Mouse (Mus musculus): Measurements from ENCODE around the gene Olfr578. TPM values are rescaled to one million over a fixed set of nuclear protein-coding genes. Genes with fewer than 3 reads are reported as not detected.

Gene Olfr578
- polyA plus RNA-seq (2014; fragmentation: Nextera tagmentation; extraction: Ambion mirVana), result not detected in 2 replicates

DNA sequence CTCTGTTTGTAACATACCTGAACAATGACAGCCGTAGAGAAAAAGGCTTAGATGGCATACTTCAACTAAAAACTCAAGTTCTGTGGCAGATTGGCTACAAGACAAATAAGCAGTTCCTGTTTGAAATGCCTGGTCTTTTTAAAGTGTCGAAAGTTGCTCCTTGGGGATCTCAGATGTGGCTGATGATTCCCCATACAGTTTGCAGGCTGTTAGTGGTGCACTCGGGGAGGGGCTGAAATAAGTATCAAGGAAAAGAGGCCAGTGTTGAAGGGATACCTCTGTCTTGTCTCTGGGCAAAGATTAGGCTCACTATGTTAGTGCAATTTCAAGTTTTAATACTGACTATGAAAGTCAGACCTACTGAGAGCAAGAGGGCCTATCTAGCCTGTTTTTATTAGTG, at the start of gene Olfr578:
Olfr578 (minus strand) TSS at position 101 of the 400 bp plus-strand sequence.
- ATAC-seq (replicated peaks; ENCODE audit: insufficient number of reproducible peaks, low FRiP score, low TSS enrichment), result no peak
- no peak within 1 kb of the TSS for H3K4me2 ChIP-seq
- no peak within 1 kb of the TSS for H3K9ac ChIP-seq (ENCODE audit: low read depth, low read length)
- H3K27ac ChIP-seq (ENCODE audit: low read depth, low read length), result no peak within 1 kb of the TSS
- no peak within 1 kb of the TSS for H3K4me3 ChIP-seq (ENCODE audit: low read depth, low read length)
- no peaks in the 10 kb centered on the region for H3K36me3 ChIP-seq (ENCODE audit: control insufficient read depth, insufficient read depth, low read length)
- 46% methylated on average over 3 of the region's 3 CpGs for WGBS (ENCODE audit: insufficient replicate concordance)
- H3K27me3 ChIP-seq (ENCODE audit: control insufficient read depth, insufficient read depth, low read length), result no peaks in the 10 kb centered on the region
- no peaks in the 10 kb centered on the region for H3K4me1 ChIP-seq (ENCODE audit: control insufficient read depth, insufficient read depth, low read length)
- H3K9me3 ChIP-seq (replicated peaks; ENCODE audit: control insufficient read depth, low read length), result no peaks in the 10 kb centered on the region

DNA sequence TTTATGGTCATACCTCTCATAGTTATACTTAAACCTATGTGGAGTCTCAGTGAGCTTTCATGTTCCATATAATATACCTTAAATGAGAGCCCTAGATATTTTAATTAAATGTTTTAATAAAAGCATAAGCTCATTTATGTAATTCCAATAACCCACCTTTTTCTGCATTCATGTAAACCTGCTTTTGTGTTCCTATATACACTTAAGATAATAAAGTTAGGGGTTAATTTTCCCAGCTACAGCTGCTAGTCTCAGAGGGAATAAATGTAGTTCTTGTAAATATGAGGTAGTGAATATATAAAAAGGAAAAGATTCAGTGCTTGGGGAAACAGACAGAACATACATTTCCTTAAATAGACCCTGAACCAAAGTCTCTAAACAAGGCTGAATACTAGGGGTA, 48.6 kb upstream of the Olfr578 start, which contains the start of gene Olfr582:
Olfr582 (plus strand) TSS at position 301 of the 400 bp plus-strand sequence.
- no peak within 1 kb of the TSS for H3K4me2 ChIP-seq
- no peak within 1 kb of the TSS for H3K9ac ChIP-seq (ENCODE audit: low read depth, low read length)
- no peak for ATAC-seq (replicated peaks; ENCODE audit: insufficient number of reproducible peaks, low FRiP score, low TSS enrichment)
- no peak within 1 kb of the TSS for H3K27ac ChIP-seq (ENCODE audit: low read depth, low read length)
- H3K4me3 ChIP-seq (ENCODE audit: low read depth, low read length), result no peak within 1 kb of the TSS
- H3K36me3 ChIP-seq (ENCODE audit: control insufficient read depth, insufficient read depth, low read length), result no peaks in the 10 kb centered on the region
- H3K4me1 ChIP-seq (ENCODE audit: control insufficient read depth, insufficient read depth, low read length), result no peaks in the 10 kb centered on the region
- no peaks in the 10 kb centered on the region for H3K9me3 ChIP-seq (replicated peaks; ENCODE audit: control insufficient read depth, low read length)
- no peaks in the 10 kb centered on the region for H3K27me3 ChIP-seq (ENCODE audit: control insufficient read depth, insufficient read depth, low read length)

GRCm38 (mm10) chr7:102975843-102976242, 13.3 kb downstream of the Olfr578 start, which contains the start of gene Olfr577:
Gene Olfr577, minus strand, starts transcription at chr7:102975943.
- ATAC-seq (replicated peaks; ENCODE audit: insufficient number of reproducible peaks, low FRiP score, low TSS enrichment), result no peak
- Histone ChIP-seq H3K27me3 (ENCODE audit: control insufficient read depth, insufficient read depth, low read length) (no peaks in the 10 kb centered on the region), H3K9ac (ENCODE audit: low read depth, low read length) (no peak within 1 kb of the TSS), H3K4me3 (ENCODE audit: low read depth, low read length) (no peak within 1 kb of the TSS), H3K4me1 (ENCODE audit: control insufficient read depth, insufficient read depth, low read length) (no peaks in the 10 kb centered on the region), H3K36me3 (ENCODE audit: control insufficient read depth, insufficient read depth, low read length) (no peaks in the 10 kb centered on the region), H3K4me2 (no peak within 1 kb of the TSS), H3K9me3 (replicated peaks; ENCODE audit: control insufficient read depth, low read length) (no peaks in the 10 kb centered on the region), H3K27ac (ENCODE audit: low read depth, low read length) (no peak within 1 kb of the TSS)
- WGBS (ENCODE audit: insufficient replicate concordance), result 74% methylated on average over 2 of the region's 2 CpGs

- no peaks in the 10 kb centered on the region for H3K27me3 ChIP-seq (ENCODE audit: control insufficient read depth, insufficient read depth, low read length)
- no peaks in the 10 kb centered on the region for H3K36me3 ChIP-seq (ENCODE audit: control insufficient read depth, insufficient read depth, low read length)
- H3K27ac ChIP-seq (ENCODE audit: low read depth, low read length), result no peak overlapping the region
- ATAC-seq (replicated peaks; ENCODE audit: insufficient number of reproducible peaks, low FRiP score, low TSS enrichment), result no peak
- H3K4me2 ChIP-seq, result no peak overlapping the region
- WGBS (ENCODE audit: insufficient replicate concordance), result 64% methylated on average over 1 of the region's 1 CpGs
- no peaks in the 10 kb centered on the region for H3K4me1 ChIP-seq (ENCODE audit: control insufficient read depth, insufficient read depth, low read length)
- no peak overlapping the region for H3K9ac ChIP-seq (ENCODE audit: low read depth, low read length)
- H3K9me3 ChIP-seq (replicated peaks; ENCODE audit: control insufficient read depth, low read length), result no peaks in the 10 kb centered on the region
- H3K4me3 ChIP-seq (ENCODE audit: low read depth, low read length), result no peak overlapping the region
Measured at GRCm38 (mm10) chr7:102974399-102974798, 14.7 kb downstream of the Olfr578 start.

- Histone ChIP-seq H3K4me1 (ENCODE audit: control insufficient read depth, insufficient read depth, low read length) (no peaks in the 10 kb centered on the region), H3K9ac (ENCODE audit: low read depth, low read length) (no peak within 1 kb of the TSS), H3K36me3 (ENCODE audit: control insufficient read depth, insufficient read depth, low read length) (no peaks in the 10 kb centered on the region), H3K27me3 (ENCODE audit: control insufficient read depth, insufficient read depth, low read length) (no peaks in the 10 kb centered on the region), H3K27ac (ENCODE audit: low read depth, low read length) (no peak within 1 kb of the TSS), H3K4me3 (ENCODE audit: low read depth, low read length) (no peak within 1 kb of the TSS), H3K9me3 (replicated peaks; ENCODE audit: control insufficient read depth, low read length) (no peaks in the 10 kb centered on the region), H3K4me2 (no peak within 1 kb of the TSS)
- no peak for ATAC-seq (replicated peaks; ENCODE audit: insufficient number of reproducible peaks, low FRiP score, low TSS enrichment)
- 13% methylated on average over 2 of the region's 2 CpGs for WGBS (ENCODE audit: insufficient replicate concordance)
Measured at GRCm38 (mm10) chr7:102962360-102962759, 26.8 kb downstream of the Olfr578 start, which contains the start of gene Olfr576. Gene Olfr576, plus strand, starts transcription at chr7:102962660.

GRCm38 (mm10) chr7:102958593-102958992, 30.5 kb downstream of the Olfr578 start, which contains the start of gene Olfr575:
Gene Olfr575, minus strand, starts transcription at chr7:102958775.
- Histone ChIP-seq H3K36me3 (ENCODE audit: control insufficient read depth, insufficient read depth, low read length) (no peaks in the 10 kb centered on the region), H3K27ac (ENCODE audit: low read depth, low read length) (no peak within 1 kb of the TSS), H3K4me1 (ENCODE audit: control insufficient read depth, insufficient read depth, low read length) (no peaks in the 10 kb centered on the region), H3K9ac (ENCODE audit: low read depth, low read length) (no peak within 1 kb of the TSS), H3K27me3 (ENCODE audit: control insufficient read depth, insufficient read depth, low read length) (no peaks in the 10 kb centered on the region), H3K4me3 (ENCODE audit: low read depth, low read length) (no peak within 1 kb of the TSS), H3K4me2 (no peak within 1 kb of the TSS), H3K9me3 (replicated peaks; ENCODE audit: control insufficient read depth, low read length) (no peaks in the 10 kb centered on the region)
- 26% methylated on average over 1 of the region's 1 CpGs for WGBS (ENCODE audit: insufficient replicate concordance)
- peak; percentile 96 for ATAC-seq (replicated peaks; ENCODE audit: insufficient number of reproducible peaks, low FRiP score, low TSS enrichment)

- no peak for ATAC-seq (replicated peaks; ENCODE audit: insufficient number of reproducible peaks, low FRiP score, low TSS enrichment)
- no peak overlapping the region for H3K4me2 ChIP-seq
- no peaks in the 10 kb centered on the region for H3K27me3 ChIP-seq (ENCODE audit: control insufficient read depth, insufficient read depth, low read length)
- H3K4me3 ChIP-seq (ENCODE audit: low read depth, low read length), result no peak overlapping the region
- WGBS (ENCODE audit: insufficient replicate concordance), result 52% methylated on average over 3 of the region's 3 CpGs
- H3K27ac ChIP-seq (ENCODE audit: low read depth, low read length), result no peak overlapping the region
- no peak overlapping the region for H3K9ac ChIP-seq (ENCODE audit: low read depth, low read length)
- H3K4me1 ChIP-seq (ENCODE audit: control insufficient read depth, insufficient read depth, low read length), result no peaks in the 10 kb centered on the region
- no peaks in the 10 kb centered on the region for H3K9me3 ChIP-seq (replicated peaks; ENCODE audit: control insufficient read depth, low read length)
- H3K36me3 ChIP-seq (ENCODE audit: control insufficient read depth, insufficient read depth, low read length), result no peaks in the 10 kb centered on the region
Measured at GRCm38 (mm10) chr7:102958137-102958536, 31.0 kb downstream of the Olfr578 start.

GRCm38 (mm10) chr7:102950732-102951131, 38.4 kb downstream of the Olfr578 start:
- no peak for ATAC-seq (replicated peaks; ENCODE audit: insufficient number of reproducible peaks, low FRiP score, low TSS enrichment)
- H3K36me3 ChIP-seq (ENCODE audit: control insufficient read depth, insufficient read depth, low read length), result no peaks in the 10 kb centered on the region
- H3K9ac ChIP-seq (ENCODE audit: low read depth, low read length), result no peak overlapping the region
- H3K9me3 ChIP-seq (replicated peaks; ENCODE audit: control insufficient read depth, low read length), result no peaks in the 10 kb centered on the region
- H3K27me3 ChIP-seq (ENCODE audit: control insufficient read depth, insufficient read depth, low read length), result no peaks in the 10 kb centered on the region
- no peaks in the 10 kb centered on the region for H3K4me1 ChIP-seq (ENCODE audit: control insufficient read depth, insufficient read depth, low read length)
- WGBS (ENCODE audit: insufficient replicate concordance), result 65% methylated on average over 1 of the region's 1 CpGs
- H3K27ac ChIP-seq (ENCODE audit: low read depth, low read length), result no peak overlapping the region
- H3K4me3 ChIP-seq (ENCODE audit: low read depth, low read length), result no peak overlapping the region
- no peak overlapping the region for H3K4me2 ChIP-seq

GRCm38 (mm10) chr7:102948167-102948566, 41.0 kb downstream of the Olfr578 start, which contains the start of gene Olfr574:
Gene Olfr574, plus strand, starts transcription at chr7:102948467.
- no peak within 1 kb of the TSS for H3K4me3 ChIP-seq (ENCODE audit: low read depth, low read length)
- no peak within 1 kb of the TSS for H3K27ac ChIP-seq (ENCODE audit: low read depth, low read length)
- no peaks in the 10 kb centered on the region for H3K9me3 ChIP-seq (replicated peaks; ENCODE audit: control insufficient read depth, low read length)
- no peaks in the 10 kb centered on the region for H3K36me3 ChIP-seq (ENCODE audit: control insufficient read depth, insufficient read depth, low read length)
- H3K27me3 ChIP-seq (ENCODE audit: control insufficient read depth, insufficient read depth, low read length), result no peaks in the 10 kb centered on the region
- H3K4me1 ChIP-seq (ENCODE audit: control insufficient read depth, insufficient read depth, low read length), result no peaks in the 10 kb centered on the region
- ATAC-seq (replicated peaks; ENCODE audit: insufficient number of reproducible peaks, low FRiP score, low TSS enrichment), result no peak
- WGBS (ENCODE audit: insufficient replicate concordance), result 77% methylated on average over 1 of the region's 1 CpGs
- H3K4me2 ChIP-seq, result no peak within 1 kb of the TSS
- H3K9ac ChIP-seq (ENCODE audit: low read depth, low read length), result no peak within 1 kb of the TSS

Measured in heart, embryonic 11.5 days (tissue).